Mouse (Mus musculus) midbrain, postnatal 0 days (tissue): Measurements from ENCODE around the gene Gabra5. TPM values are rescaled to one million over a fixed set of nuclear protein-coding genes. Genes with fewer than 3 reads are reported as not detected.

Experiments used
- ATAC-seq: fragments of 200-750 bp; cut with Nextera tagmentation; 2 replicates; pipeline ENCODE4 v1.8.0; 2017; ENCODE audit warnings: moderate number of reproducible peaks, mild to moderate bottlenecking, moderate TSS enrichment, moderate library complexity; ENCODE audit not compliant: low FRiP score
- DNase-seq: peaks from one replicate; pipeline ENCODE4 v3.0.0-alpha.2; 2015; ENCODE audit warnings: low spot score
- H3K27ac ChIP-seq: fragments of 300-500 bp; sonication (generic); 2 replicates; pipeline ENCODE4 v1.5.1; 2014; ENCODE audit warnings: low read depth, mild to moderate bottlenecking, low read length, mixed read lengths
- H3K27me3 ChIP-seq: fragments of 300-500 bp; sonication (generic); 2 replicates; pipeline ENCODE4 v1.6.1; 2014; ENCODE audit warnings: low read length, control low read depth, mixed read lengths; ENCODE audit not compliant: insufficient read depth
- H3K36me3 ChIP-seq: fragments of 300-500 bp; sonication (generic); 2 replicates; pipeline ENCODE4 v1.6.1; 2014; ENCODE audit warnings: low read length, control low read depth, mixed read lengths; ENCODE audit not compliant: insufficient read depth
- H3K4me1 ChIP-seq: fragments of 300-500 bp; sonication (generic); 2 replicates; pipeline ENCODE4 v1.6.1; 2014; ENCODE audit warnings: mild to moderate bottlenecking, control low read depth, antibody characterized with exemption, low read length, mixed read lengths; ENCODE audit not compliant: insufficient read depth
- H3K4me2 ChIP-seq: fragments of 300-500 bp; sonication (generic); 2 replicates; pipeline ENCODE4 v1.6.1; 2014; ENCODE audit warnings: low read depth, mild to moderate bottlenecking, low read length, mixed read lengths; ENCODE audit not compliant: poor library complexity, severe bottlenecking
- H3K4me3 ChIP-seq: fragments of 300-500 bp; sonication (generic); 2 replicates; pipeline ENCODE4 v1.5.1; 2014; ENCODE audit warnings: low read depth, mild to moderate bottlenecking, low read length, moderate library complexity
- H3K9ac ChIP-seq: fragments of 300-500 bp; sonication (generic); replicated peaks from 2 replicates; pipeline ENCODE4 v1.6.1; 2014; ENCODE audit warnings: mild to moderate bottlenecking, low read length, moderate library complexity, mixed read lengths; ENCODE audit not compliant: poor library complexity, severe bottlenecking
- H3K9me3 ChIP-seq: fragments of 300-500 bp; sonication (generic); 2 replicates; pipeline ENCODE4 v1.6.1; 2016; ENCODE audit warnings: low read length, control low read depth
- CTCF ChIP-seq: IDR thresholded peaks from 2 replicates; pipeline ENCODE4 v1.5.1; 2016; ENCODE audit warnings: antibody characterized with exemption, mild to moderate bottlenecking
- WGBS: fragments of 180-500 bp; shearing (Covaris S2); extraction: QIAGEN DNeasy Blood & Tissue Kit; methylation state at CpG from one replicate; pipeline ENCODE4 v1.1.7; 2014; 5-methylcytosine and 5-hydroxymethylcytosine counted together
- polyA plus RNA-seq: library from polyadenylated mRNA; unstranded; fragments of >200 nt; fragmentation: Nextera tagmentation; extraction: Ambion mirVana; gene quantifications from 2 replicates; pipeline ENCODE4 v1.2.1, GENCODE M21; 2015
- total RNA-seq: library from RNA; depleted of rRNA; stranded (reverse); fragments of >200 nt; gene quantifications from 2 replicates; pipeline ENCODE4 v1.2.3, GENCODE M21; 2014

Gene Gabra5
- total and polyA plus RNA-seq, 2 experiments from 2014 or later: 88.7 to 90.8 TPM

DNA sequence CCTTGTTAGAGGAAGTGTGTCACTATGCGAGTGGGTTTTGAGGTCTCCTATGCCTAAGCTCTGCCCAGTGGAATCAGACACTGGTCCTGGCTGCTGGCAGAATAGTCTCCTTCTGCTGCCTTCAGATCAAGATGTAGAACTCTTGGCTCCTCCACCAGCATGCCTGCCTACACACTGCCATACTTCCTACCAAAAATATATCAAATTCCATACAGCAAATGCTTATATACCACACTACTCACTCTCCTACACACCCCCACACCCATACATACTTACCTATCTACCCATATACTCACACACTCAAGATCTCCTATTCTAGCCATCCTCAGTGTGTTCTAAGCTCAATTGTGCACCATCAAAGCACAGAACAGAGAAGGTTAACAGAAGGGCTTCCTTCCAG is 38.5 kb downstream of the Gabra5 start:
- TF ChIP-seq CTCF: no peak
- Histone ChIP-seq H3K4me3 (no peak overlapping the region), H3K4me1 (no peaks in the 10 kb centered on the region), H3K9ac (no peak overlapping the region), H3K9me3 (no peaks in the 10 kb centered on the region), H3K36me3 (no peaks in the 10 kb centered on the region), H3K27ac (no peak overlapping the region), H3K27me3 (no peaks in the 10 kb centered on the region), H3K4me2 (no peak overlapping the region)
- ATAC-seq: no peak
- 87% methylated on average over 1 of the region's 1 CpGs for WGBS
- no peak for DNase-seq

DNA sequence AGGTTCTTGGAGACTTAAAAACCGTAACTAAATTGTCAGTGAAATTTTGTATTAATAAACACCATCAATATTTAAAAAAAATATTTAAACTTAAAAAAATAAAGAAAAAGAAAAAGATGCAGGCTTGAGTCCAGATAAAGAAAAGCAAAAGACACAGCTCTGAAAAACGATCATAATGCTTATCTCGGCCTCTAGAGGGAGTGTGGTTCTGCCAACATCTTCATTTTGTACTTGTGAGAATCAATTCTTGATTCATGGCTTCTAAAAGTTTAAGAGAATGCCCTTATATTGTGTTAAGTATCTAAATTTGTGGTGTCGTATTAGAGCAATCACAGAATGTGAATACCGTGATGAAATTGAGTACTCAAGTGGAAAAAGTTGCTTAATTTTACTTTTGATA is 49.5 kb downstream of the Gabra5 start:
- Histone ChIP-seq H3K9ac (no peak overlapping the region), H3K27me3 (no peaks in the 10 kb centered on the region), H3K4me2 (no peak overlapping the region), H3K4me3 (no peak overlapping the region), H3K9me3 (no peaks in the 10 kb centered on the region), H3K4me1 (no peaks in the 10 kb centered on the region), H3K27ac (no peak overlapping the region), H3K36me3 (no peaks in the 10 kb centered on the region)
- ATAC-seq (no peak), DNase-seq (no peak)
- WGBS: 70% methylated on average over 5 of the region's 5 CpGs
- peak; percentile 63 for TF ChIP-seq CTCF

DNA sequence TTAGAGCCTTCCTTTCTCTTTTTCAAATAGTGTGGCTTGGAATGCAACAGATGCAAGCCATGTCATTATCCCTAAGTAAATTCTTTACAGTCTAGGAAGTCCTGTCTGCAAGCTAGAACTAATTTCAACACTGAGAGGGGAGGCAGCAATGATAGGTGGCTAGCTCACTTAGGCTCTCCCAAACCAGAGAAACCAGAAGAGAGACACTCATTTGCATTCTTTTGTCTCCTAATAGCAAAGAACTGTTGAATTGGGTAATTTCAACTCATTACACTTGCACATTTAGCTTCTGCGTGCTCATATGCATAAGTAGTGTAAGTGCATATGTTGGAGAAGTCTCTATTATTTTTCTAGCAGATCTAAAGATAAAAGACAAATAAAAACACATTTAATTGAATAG is 61.6 kb downstream of the Gabra5 start:
- H3K4me1 ChIP-seq: no peaks in the 10 kb centered on the region
- no peaks in the 10 kb centered on the region for H3K36me3 ChIP-seq
- no peak overlapping the region for H3K27ac ChIP-seq
- no peak overlapping the region for H3K4me2 ChIP-seq
- no peak overlapping the region for H3K9ac ChIP-seq
- no peak overlapping the region for H3K4me3 ChIP-seq
- H3K9me3 ChIP-seq: no peaks in the 10 kb centered on the region
- 64% methylated on average over 1 of the region's 1 CpGs for WGBS
- no peak for TF ChIP-seq CTCF
- no peaks in the 10 kb centered on the region for H3K27me3 ChIP-seq
- no peak for DNase-seq
- no peak for ATAC-seq

DNA sequence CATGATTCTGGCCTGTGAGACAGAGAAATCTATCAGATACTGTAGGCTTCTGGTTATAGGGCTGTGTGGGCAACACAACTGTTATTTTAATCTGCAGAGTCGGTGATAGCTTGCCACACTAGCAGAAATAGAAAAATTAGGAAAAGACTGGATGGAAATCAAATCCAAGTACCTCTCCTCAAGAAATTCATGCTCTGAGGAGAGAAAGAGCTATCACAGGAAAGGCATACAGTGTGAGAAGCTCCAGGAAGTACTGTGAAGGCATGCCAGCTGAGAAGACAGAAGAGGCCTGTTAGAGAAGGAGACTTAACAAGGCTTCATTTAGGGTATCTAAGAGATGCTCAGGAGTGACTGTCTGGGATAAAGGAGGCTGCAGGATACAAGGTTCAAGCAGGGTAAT is 87.2 kb downstream of the Gabra5 start:
- Histone ChIP-seq H3K9me3 (no peaks in the 10 kb centered on the region), H3K4me2 (no peak overlapping the region), H3K9ac (no peak overlapping the region), H3K4me1 (no peaks in the 10 kb centered on the region), H3K27ac (no peak overlapping the region), H3K4me3 (no peak overlapping the region), H3K27me3 (no peaks in the 10 kb centered on the region), H3K36me3 (peaks cover 3% of the 10 kb centered on the region; the same call in 1 of the 2 replicates)
- no peak for DNase-seq
- no peak for ATAC-seq
- TF ChIP-seq CTCF: no peak
- WGBS: 88% methylated on average over 1 of the region's 1 CpGs

DNA sequence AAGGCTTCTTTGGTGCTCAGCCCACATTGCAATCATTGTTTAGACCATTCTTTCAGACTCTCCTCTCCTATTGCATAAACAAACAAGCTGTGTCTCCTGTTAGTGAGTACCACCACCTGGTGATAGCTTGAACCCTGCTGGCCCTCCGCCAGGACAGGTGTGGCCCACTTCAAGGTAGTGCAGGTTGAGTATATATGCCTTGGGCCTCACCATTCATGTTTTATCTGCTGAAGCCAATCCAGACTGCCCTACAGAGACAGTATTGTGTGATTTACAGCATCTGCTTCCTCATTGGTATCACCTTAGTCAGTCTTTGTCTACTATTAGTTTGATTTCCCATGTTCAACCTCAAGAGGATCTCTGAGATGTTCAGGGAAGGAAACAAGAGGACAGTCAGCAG is 88.8 kb downstream of the Gabra5 start:
- WGBS: 80% methylated on average over 1 of the region's 1 CpGs
- ATAC-seq (no peak), DNase-seq (no peak)
- TF ChIP-seq CTCF: no peak
- Histone ChIP-seq H3K9ac (no peak overlapping the region), H3K27me3 (no peaks in the 10 kb centered on the region), H3K4me1 (no peaks in the 10 kb centered on the region), H3K4me2 (no peak overlapping the region), H3K36me3 (peaks cover 3% of the 10 kb centered on the region; the same call in 1 of the 2 replicates), H3K27ac (no peak overlapping the region), H3K9me3 (no peaks in the 10 kb centered on the region), H3K4me3 (no peak overlapping the region)

DNA sequence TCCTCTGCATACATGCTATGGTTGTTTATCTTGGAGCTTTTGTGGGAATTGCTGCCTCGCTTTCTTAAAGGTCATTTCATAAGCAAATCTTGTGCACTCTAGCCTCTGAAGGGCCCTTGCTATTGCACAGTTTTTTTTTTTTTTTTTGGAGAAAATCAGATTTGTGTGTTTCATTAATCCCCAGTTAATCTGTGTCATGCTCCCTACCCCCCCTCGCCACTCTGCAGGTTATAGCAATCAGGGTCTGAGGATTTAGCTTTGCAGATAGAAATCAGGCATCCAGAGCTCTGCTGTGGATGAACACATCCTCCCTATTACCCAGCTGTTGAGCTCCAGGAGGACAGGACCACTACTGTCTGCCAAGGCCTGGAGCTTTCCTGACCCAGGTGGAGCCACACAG is 90.5 kb downstream of the Gabra5 start, which contains the start of gene Gabrb3:
Gene Gabrb3, plus strand, starts transcription at position 301 of the 400 bp plus-strand sequence.
- Histone ChIP-seq H3K9ac (no peak within 1 kb of the TSS), H3K36me3 (peaks cover 3% of the 10 kb centered on the region; the same call in 1 of the 2 replicates), H3K4me1 (no peaks in the 10 kb centered on the region), H3K27me3 (no peaks in the 10 kb centered on the region), H3K4me3 (no peak within 1 kb of the TSS), H3K27ac (no peak within 1 kb of the TSS), H3K4me2 (no peak within 1 kb of the TSS), H3K9me3 (no peaks in the 10 kb centered on the region)
- no peak for TF ChIP-seq CTCF
- 62% methylated on average over 2 of the region's 2 CpGs for WGBS
- DNase-seq (no peak), ATAC-seq (no peak)
